Mouse (Mus musculus): ENCODE measurements around the gene Cdk14. TPM values are rescaled to one million over a fixed set of nuclear protein-coding genes. Genes with fewer than 3 reads are reported as not detected.
A peak's percentile ranks its signal among the peaks of the same experiment; 100 is the strongest.

Cdk14 gene
- total RNA-seq (2014; rRNA removed), result 40.4 and 54.0 TPM in 2 replicates
- 22.7 and 34.8 TPM in 2 replicates for polyA plus RNA-seq (2015; fragmentation: Nextera tagmentation; extraction: Ambion mirVana)

DNA sequence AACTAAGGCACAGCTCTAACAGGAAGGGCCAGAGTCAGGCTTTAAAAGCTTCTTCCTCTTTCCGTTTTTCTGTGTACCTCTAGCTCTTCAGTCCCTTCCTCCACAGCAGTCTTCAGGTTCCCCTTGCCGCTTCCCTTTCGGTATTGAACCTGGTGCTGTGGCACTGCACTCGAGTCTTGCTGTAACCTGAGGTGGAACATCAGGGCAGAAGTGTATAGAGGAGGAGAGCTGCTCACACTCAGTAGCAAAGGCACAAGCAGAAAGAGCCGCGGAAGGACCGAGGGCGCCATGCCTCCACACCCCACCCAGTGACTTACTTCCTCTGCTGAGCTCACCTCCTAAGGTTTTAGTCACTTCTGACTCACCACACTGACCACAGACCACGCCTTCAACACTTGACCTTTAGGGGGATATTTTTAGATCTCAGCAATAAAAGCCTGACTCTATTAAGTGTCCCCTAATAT lies at the start of gene Cdk14:
Gene Cdk14 (minus strand): TSS at position 321 of the 464 bp plus-strand sequence.
- no peak for DNase-seq
- H3K27me3 ChIP-seq (ENCODE audit: insufficient read depth, low read length), result no peaks in the 10 kb centered on the region
- no peak within 1 kb of the TSS for H3K4me3 ChIP-seq (ENCODE audit: low read depth, low read length)
- no peaks in the 10 kb centered on the region for H3K4me1 ChIP-seq (ENCODE audit: insufficient read depth)
- no peak for TF ChIP-seq CTCF (IDR thresholded peaks at IDR 0.05; ENCODE audit: low read depth)
- H3K9ac ChIP-seq, result no peak within 1 kb of the TSS
- H3K9me3 ChIP-seq (ENCODE audit: low read length), result no peaks in the 10 kb centered on the region
- WGBS, result 85% methylated on average over 9 of the region's 9 CpGs
- H3K4me2 ChIP-seq (ENCODE audit: low read depth), result no peak within 1 kb of the TSS
- H3K27ac ChIP-seq (ENCODE audit: low read depth, low read length), result no peak within 1 kb of the TSS
- no peaks in the 10 kb centered on the region for H3K36me3 ChIP-seq (ENCODE audit: insufficient read depth)
- no peak for ATAC-seq

DNA sequence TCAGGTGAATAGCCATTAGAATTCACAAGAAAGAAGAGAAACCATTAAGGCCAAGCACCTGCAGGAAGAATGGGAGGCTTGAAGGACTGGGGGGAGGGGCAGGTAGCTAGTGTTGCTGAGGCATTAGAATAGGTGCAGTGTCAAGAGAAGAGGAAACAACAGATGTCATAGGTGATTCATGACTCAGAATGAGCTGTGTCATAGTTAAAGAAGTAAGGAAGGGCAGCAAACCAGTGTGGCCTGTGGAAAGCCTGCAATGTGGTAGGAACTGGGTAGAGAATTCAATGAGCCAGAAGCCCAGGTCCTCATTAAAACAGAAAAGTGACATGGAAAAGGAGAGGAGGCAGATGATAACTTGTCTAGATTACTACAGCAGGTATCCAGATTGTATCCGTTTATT lies 45.1 kb upstream of the Cdk14 start:
- no peak for TF ChIP-seq CTCF (IDR thresholded peaks at IDR 0.05; ENCODE audit: low read depth)
- no peak overlapping the region for H3K4me3 ChIP-seq (ENCODE audit: low read depth, low read length)
- WGBS, result 73% methylated on average over 1 of the region's 1 CpGs
- H3K9ac ChIP-seq, result no peak overlapping the region
- no peaks in the 10 kb centered on the region for H3K27me3 ChIP-seq (ENCODE audit: insufficient read depth, low read length)
- ATAC-seq (no peak), DNase-seq (no peak)
- H3K36me3 ChIP-seq (ENCODE audit: insufficient read depth), result no peaks in the 10 kb centered on the region
- no peak overlapping the region for H3K4me2 ChIP-seq (ENCODE audit: low read depth)
- no peaks in the 10 kb centered on the region for H3K4me1 ChIP-seq (ENCODE audit: insufficient read depth)
- H3K9me3 ChIP-seq (ENCODE audit: low read length), result no peaks in the 10 kb centered on the region
- no peak overlapping the region for H3K27ac ChIP-seq (ENCODE audit: low read depth, low read length)

- H3K4me2 ChIP-seq (ENCODE audit: low read depth), result no peak overlapping the region
- WGBS, result 18% methylated on average over 5 of the region's 5 CpGs
- no peak overlapping the region for H3K27ac ChIP-seq (ENCODE audit: low read depth, low read length)
- H3K9ac ChIP-seq, result no peak overlapping the region
- no peaks in the 10 kb centered on the region for H3K4me1 ChIP-seq (ENCODE audit: insufficient read depth)
- no peak for TF ChIP-seq CTCF (IDR thresholded peaks at IDR 0.05; ENCODE audit: low read depth)
- H3K27me3 ChIP-seq (ENCODE audit: insufficient read depth, low read length), result no peaks in the 10 kb centered on the region
- ATAC-seq (peak; percentile 85), DNase-seq (peak; percentile 27)
- H3K9me3 ChIP-seq (ENCODE audit: low read length), result no peaks in the 10 kb centered on the region
- H3K4me3 ChIP-seq (ENCODE audit: low read depth, low read length), result no peak overlapping the region
- no peaks in the 10 kb centered on the region for H3K36me3 ChIP-seq (ENCODE audit: insufficient read depth)
Measured at GRCm38 (mm10) chr5:5431746-5432438, 11.8 kb upstream of the Cdk14 start.

GRCm38 (mm10) chr5:5423723-5424171 lies 3.6 kb upstream of the Cdk14 start:
- DNase-seq, result no peak
- H3K27ac ChIP-seq (ENCODE audit: low read depth, low read length), result no peak overlapping the region
- no peak for ATAC-seq
- 84% methylated on average over 6 of the region's 6 CpGs for WGBS
- H3K4me3 ChIP-seq (ENCODE audit: low read depth, low read length), result no peak overlapping the region
- no peaks in the 10 kb centered on the region for H3K4me1 ChIP-seq (ENCODE audit: insufficient read depth)
- H3K4me2 ChIP-seq (ENCODE audit: low read depth), result no peak overlapping the region
- no peak overlapping the region for H3K9ac ChIP-seq
- no peak for TF ChIP-seq CTCF (IDR thresholded peaks at IDR 0.05; ENCODE audit: low read depth)
- no peaks in the 10 kb centered on the region for H3K9me3 ChIP-seq (ENCODE audit: low read length)
- no peaks in the 10 kb centered on the region for H3K27me3 ChIP-seq (ENCODE audit: insufficient read depth, low read length)
- no peaks in the 10 kb centered on the region for H3K36me3 ChIP-seq (ENCODE audit: insufficient read depth)

GRCm38 (mm10) chr5:5423081-5423480 lies 3.0 kb upstream of the Cdk14 start:
- 97% methylated on average over 4 of the region's 4 CpGs for WGBS
- H3K4me3 ChIP-seq (ENCODE audit: low read depth, low read length), result no peak overlapping the region
- TF ChIP-seq CTCF (IDR thresholded peaks at IDR 0.05; ENCODE audit: low read depth), result no peak
- H3K27me3 ChIP-seq (ENCODE audit: insufficient read depth, low read length), result no peaks in the 10 kb centered on the region
- no peak overlapping the region for H3K4me2 ChIP-seq (ENCODE audit: low read depth)
- no peaks in the 10 kb centered on the region for H3K36me3 ChIP-seq (ENCODE audit: insufficient read depth)
- H3K4me1 ChIP-seq (ENCODE audit: insufficient read depth), result no peaks in the 10 kb centered on the region
- H3K9me3 ChIP-seq (ENCODE audit: low read length), result no peaks in the 10 kb centered on the region
- ATAC-seq (no peak), DNase-seq (no peak)
- no peak overlapping the region for H3K27ac ChIP-seq (ENCODE audit: low read depth, low read length)
- H3K9ac ChIP-seq, result no peak overlapping the region

DNA sequence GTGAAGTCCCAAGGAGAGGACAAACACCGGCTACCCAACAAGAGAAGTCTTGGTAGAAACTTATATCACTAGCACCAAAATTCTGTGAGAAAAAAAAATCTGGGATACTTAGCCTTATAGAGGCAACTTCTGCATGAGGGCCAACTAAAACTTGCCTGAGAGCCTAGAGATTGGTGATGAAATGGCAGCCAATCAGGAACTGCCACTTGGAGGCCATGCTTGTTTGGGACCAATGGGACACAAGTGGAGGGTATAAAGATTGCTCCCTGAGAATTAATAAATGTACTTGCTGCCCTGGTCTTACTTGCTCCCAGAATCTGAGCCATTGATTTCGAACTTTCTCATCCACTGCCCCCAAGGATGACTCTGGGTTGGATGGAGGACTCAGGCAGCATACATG lies 1.3 kb upstream of the Cdk14 start:
- no peaks in the 10 kb centered on the region for H3K27me3 ChIP-seq (ENCODE audit: insufficient read depth, low read length)
- no peak overlapping the region for H3K4me3 ChIP-seq (ENCODE audit: low read depth, low read length)
- no peak overlapping the region for H3K9ac ChIP-seq
- H3K36me3 ChIP-seq (ENCODE audit: insufficient read depth), result no peaks in the 10 kb centered on the region
- TF ChIP-seq CTCF (IDR thresholded peaks at IDR 0.05; ENCODE audit: low read depth), result no peak
- no peaks in the 10 kb centered on the region for H3K4me1 ChIP-seq (ENCODE audit: insufficient read depth)
- no peak overlapping the region for H3K4me2 ChIP-seq (ENCODE audit: low read depth)
- WGBS, result 93% methylated on average over 2 of the region's 2 CpGs
- DNase-seq (no peak), ATAC-seq (no peak)
- H3K27ac ChIP-seq (ENCODE audit: low read depth, low read length), result no peak overlapping the region
- no peaks in the 10 kb centered on the region for H3K9me3 ChIP-seq (ENCODE audit: low read length)

DNA sequence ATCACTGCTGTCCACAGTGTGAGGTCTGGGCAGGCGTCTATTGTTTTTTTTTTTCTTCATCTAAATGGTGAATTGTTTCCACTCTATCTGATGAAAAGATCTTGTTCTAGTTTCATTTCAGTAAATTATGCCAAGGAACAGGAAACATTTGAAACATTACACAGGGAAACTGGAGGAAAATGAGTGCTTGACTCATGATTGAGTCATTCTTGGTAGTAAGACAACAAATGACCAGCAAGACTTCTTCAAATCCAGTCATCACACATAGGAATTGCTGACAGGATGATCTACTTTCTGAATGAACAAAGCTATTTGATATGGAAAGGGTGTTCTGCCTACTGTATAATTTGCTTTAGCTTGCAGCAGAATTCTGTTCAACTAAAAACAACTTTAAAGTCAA lies 859 bp downstream of the Cdk14 start:
- 71% methylated on average over 1 of the region's 1 CpGs for WGBS

More for the DNA sequence above, 859 bp downstream of the Cdk14 start:
- ATAC-seq, result no peak
- Histone ChIP-seq H3K4me3 (ENCODE audit: low read depth, low read length) (no peak overlapping the region), H3K4me2 (ENCODE audit: low read depth) (no peak overlapping the region), H3K9me3 (ENCODE audit: low read length) (no peaks in the 10 kb centered on the region), H3K4me1 (ENCODE audit: insufficient read depth) (no peaks in the 10 kb centered on the region), H3K36me3 (ENCODE audit: insufficient read depth) (no peaks in the 10 kb centered on the region), H3K27me3 (ENCODE audit: insufficient read depth, low read length) (no peaks in the 10 kb centered on the region), H3K9ac (no peak overlapping the region), H3K27ac (ENCODE audit: low read depth, low read length) (no peak overlapping the region)
- no peak for DNase-seq
- no peak for TF ChIP-seq CTCF (IDR thresholded peaks at IDR 0.05; ENCODE audit: low read depth)
